Mouse (Mus musculus) kidney, embryonic 16.5 days (tissue): ENCODE data around the gene Dtd2. TPM values are rescaled to one million over a fixed set of nuclear protein-coding genes. Genes with fewer than 3 reads are reported as not detected.
A peak's percentile ranks its signal among the peaks of the same experiment; 100 is the strongest.

ENCODE experiments used
- ATAC-seq: fragments of 200-750 bp; cut with Nextera tagmentation; 2 replicates; pipeline ENCODE4 v1.8.0; 2017; ENCODE audit warnings: moderate TSS enrichment; ENCODE audit not compliant: low FRiP score, low TSS enrichment
- H3K27ac ChIP-seq: fragments of 300-500 bp; sonication (generic); 2 replicates; pipeline ENCODE4 v1.5.1; 2014; ENCODE audit warnings: low read length
- H3K27me3 ChIP-seq: fragments of 300-500 bp; sonication (generic); 2 replicates; pipeline ENCODE4 v1.6.1; 2014; ENCODE audit warnings: low read length, control low read depth, mixed read lengths; ENCODE audit not compliant: insufficient read depth
- H3K36me3 ChIP-seq: fragments of 300-500 bp; sonication (generic); 2 replicates; pipeline ENCODE4 v1.6.1; 2014; ENCODE audit warnings: low read length, control low read depth, mixed read lengths; ENCODE audit not compliant: insufficient read depth
- H3K4me1 ChIP-seq: fragments of 300-500 bp; sonication (generic); 2 replicates; pipeline ENCODE4 v1.6.1; 2014; ENCODE audit warnings: low read length, control low read depth, mixed read lengths; ENCODE audit not compliant: insufficient read depth
- H3K4me2 ChIP-seq: fragments of 300-500 bp; sonication (generic); replicated peaks from 2 replicates; pipeline ENCODE4 v1.6.1; 2014; ENCODE audit warnings: low read depth, low read length
- H3K4me3 ChIP-seq: fragments of 300-500 bp; sonication (generic); 2 replicates; pipeline ENCODE4 v1.5.1; 2014; ENCODE audit warnings: mild to moderate bottlenecking, low read length
- H3K9ac ChIP-seq: fragments of 300-500 bp; sonication (generic); replicated peaks from 2 replicates; pipeline ENCODE4 v1.6.1; 2014; ENCODE audit warnings: low read length
- H3K9me3 ChIP-seq: fragments of 300-500 bp; sonication (generic); 2 replicates; pipeline ENCODE4 v1.6.1; 2016; ENCODE audit warnings: low read length, control low read depth
- WGBS: fragments of 180-500 bp; shearing (Covaris S2); extraction: QIAGEN DNeasy Blood & Tissue Kit; methylation state at CpG from one replicate; pipeline ENCODE4 v1.1.7; 2014; 5-methylcytosine and 5-hydroxymethylcytosine counted together
- polyA plus RNA-seq: library from polyadenylated mRNA; unstranded; fragments of >200 nt; fragmentation: Nextera tagmentation; extraction: Ambion mirVana; gene quantifications from 2 replicates; pipeline ENCODE4 v1.2.1, GENCODE M21; 2015

Dtd2 gene
- polyA plus RNA-seq, 1 experiment from 2014 or later, result 28.7 TPM

- no peak overlapping the region for H3K4me3 ChIP-seq
- no peaks in the 10 kb centered on the region for H3K9me3 ChIP-seq
- WGBS, result 15% methylated on average over 9 of the region's 9 CpGs
- no peaks in the 10 kb centered on the region for H3K36me3 ChIP-seq
- ATAC-seq, result 0 out of 2 replicates have a peak, but pooled peaks have one; percentile 49
- no peak overlapping the region for H3K9ac ChIP-seq
- H3K4me1 ChIP-seq, result no peaks in the 10 kb centered on the region
- no peak overlapping the region for H3K27ac ChIP-seq
- no peaks in the 10 kb centered on the region for H3K27me3 ChIP-seq
- H3K4me2 ChIP-seq, result no peak overlapping the region; the same call in 1 of the 2 replicates
Measured at GRCm38 (mm10) chr12:52013274-52013673, 7.0 kb upstream of the Dtd2 start.

GRCm38 (mm10) chr12:52012159-52012558 is 5.9 kb upstream of the Dtd2 start:
- Histone ChIP-seq H3K9ac (no peak overlapping the region), H3K27me3 (no peaks in the 10 kb centered on the region), H3K36me3 (no peaks in the 10 kb centered on the region), H3K27ac (no peak overlapping the region), H3K4me1 (no peaks in the 10 kb centered on the region), H3K9me3 (no peaks in the 10 kb centered on the region), H3K4me3 (no peak overlapping the region), H3K4me2 (no peak overlapping the region)
- ATAC-seq, result no peak
- 77% methylated on average over 8 of the region's 8 CpGs for WGBS

GRCm38 (mm10) chr12:52010630-52010961 is 4.3 kb upstream of the Dtd2 start:
- Histone ChIP-seq H3K4me1 (no peaks in the 10 kb centered on the region), H3K27me3 (no peaks in the 10 kb centered on the region), H3K27ac (no peak overlapping the region), H3K4me3 (no peak overlapping the region), H3K36me3 (no peaks in the 10 kb centered on the region), H3K9me3 (no peaks in the 10 kb centered on the region), H3K4me2 (no peak overlapping the region), H3K9ac (no peak overlapping the region)
- ATAC-seq, result no peak
- WGBS, result 61% methylated on average over 2 of the region's 2 CpGs

- no peak overlapping the region for H3K9ac ChIP-seq
- no peaks in the 10 kb centered on the region for H3K9me3 ChIP-seq
- 73% methylated on average over 15 of the region's 15 CpGs for WGBS
- no peak overlapping the region for H3K27ac ChIP-seq
- H3K4me2 ChIP-seq, result no peak overlapping the region
- H3K27me3 ChIP-seq, result no peaks in the 10 kb centered on the region
- H3K4me1 ChIP-seq, result peaks cover 2% of the 10 kb centered on the region; the same call in 1 of the 2 replicates
- no peak for ATAC-seq
- no peak overlapping the region for H3K4me3 ChIP-seq
- no peaks in the 10 kb centered on the region for H3K36me3 ChIP-seq
Measured at GRCm38 (mm10) chr12:52009928-52010629, 3.8 kb upstream of the Dtd2 start.

- peaks cover 5% of the 10 kb centered on the region; the same call in 1 of the 2 replicates for H3K4me1 ChIP-seq
- WGBS, result 43% methylated on average over 5 of the region's 5 CpGs
- no peaks in the 10 kb centered on the region for H3K36me3 ChIP-seq
- peak overlapping the region; percentile 86 for H3K9ac ChIP-seq
- no peaks in the 10 kb centered on the region for H3K27me3 ChIP-seq
- no peaks in the 10 kb centered on the region for H3K9me3 ChIP-seq
- peak overlapping the region; percentile 75 for H3K4me2 ChIP-seq
- H3K4me3 ChIP-seq, result peak overlapping the region; percentile 86
- ATAC-seq, result peak; percentile 75
- no peak overlapping the region for H3K27ac ChIP-seq
Measured at GRCm38 (mm10) chr12:52006633-52006994, 313 bp upstream of the Dtd2 start.

- Histone ChIP-seq H3K4me1 (peaks cover 5% of the 10 kb centered on the region; the same call in 1 of the 2 replicates), H3K9ac (no peak overlapping the region), H3K27me3 (no peaks in the 10 kb centered on the region), H3K9me3 (no peaks in the 10 kb centered on the region), H3K4me3 (no peak overlapping the region), H3K27ac (no peak overlapping the region), H3K4me2 (no peak overlapping the region), H3K36me3 (peaks cover 14% of the 10 kb centered on the region)
- 94% methylated on average over 3 of the region's 3 CpGs for WGBS
- no peak for ATAC-seq
Measured at GRCm38 (mm10) chr12:52002746-52003145, 3.6 kb downstream of the Dtd2 start.

- no peak for ATAC-seq
- 16% methylated on average over 4 of the region's 4 CpGs for WGBS
Measured at GRCm38 (mm10) chr12:52001544-52001943, 4.8 kb downstream of the Dtd2 start.

GRCm38 (mm10) chr12:51998366-51998932 is 7.9 kb downstream of the Dtd2 start:
- H3K9ac ChIP-seq, result no peak overlapping the region
- no peaks in the 10 kb centered on the region for H3K27me3 ChIP-seq
- 88% methylated on average over 9 of the region's 9 CpGs for WGBS
- H3K27ac ChIP-seq, result no peak overlapping the region
- no peak for ATAC-seq
- H3K9me3 ChIP-seq, result no peaks in the 10 kb centered on the region
- no peaks in the 10 kb centered on the region for H3K4me1 ChIP-seq
- H3K4me3 ChIP-seq, result no peak overlapping the region
- H3K4me2 ChIP-seq, result no peak overlapping the region
- peaks cover 26% of the 10 kb centered on the region for H3K36me3 ChIP-seq

More at GRCm38 (mm10) chr12:52001544-52001943, 4.8 kb downstream of the Dtd2 start:
- no peak overlapping the region for H3K4me2 ChIP-seq
- peaks cover 5% of the 10 kb centered on the region; the same call in 1 of the 2 replicates for H3K4me1 ChIP-seq
- no peak overlapping the region for H3K4me3 ChIP-seq
- no peaks in the 10 kb centered on the region for H3K27me3 ChIP-seq
- H3K9ac ChIP-seq, result no peak overlapping the region
- H3K36me3 ChIP-seq, result peaks cover 17% of the 10 kb centered on the region
- no peaks in the 10 kb centered on the region for H3K9me3 ChIP-seq
- no peak overlapping the region for H3K27ac ChIP-seq

GRCm38 (mm10) chr12:51995738-51996536 is 10.4 kb downstream of the Dtd2 start:
- WGBS, result 90% methylated on average over 1 of the region's 1 CpGs

More at GRCm38 (mm10) chr12:51995738-51996536, 10.4 kb downstream of the Dtd2 start:
- Histone ChIP-seq H3K36me3 (peaks cover 26% of the 10 kb centered on the region), H3K27ac (no peak overlapping the region), H3K9ac (no peak overlapping the region), H3K4me3 (no peak overlapping the region), H3K4me1 (no peaks in the 10 kb centered on the region), H3K9me3 (no peaks in the 10 kb centered on the region), H3K4me2 (no peak overlapping the region), H3K27me3 (no peaks in the 10 kb centered on the region)
- ATAC-seq, result no peak
